Mouse (Mus musculus): ENCODE measurements around the gene Fam189a1.

- TF ChIP-seq POLR2A (IDR thresholded peaks at IDR 0.05; ENCODE audit: control insufficient read depth in 1 of 2, insufficient read depth in 1 of 2, low read depth in 1 of 2, low read length in 2 of 2, poor library complexity in 1 of 2) (no peak), CTCF (IDR thresholded peaks at IDR 0.05 in 2 of 3, conservative IDR thresholded peaks at IDR 0.05 in 1 of 3; ENCODE audit: control insufficient read depth in 1 of 3, insufficient read depth in 1 of 3, low read depth in 2 of 3, low read length in 3 of 3, poor library complexity in 1 of 3, severe bottlenecking in 1 of 3) (no peak), USF1 (IDR thresholded peaks at IDR 0.05; ENCODE audit: low read depth, low read length) (no peak), MAX (IDR thresholded peaks at IDR 0.05; ENCODE audit: low read length) (no peak), TBP (IDR thresholded peaks at IDR 0.05; ENCODE audit: low read depth, low read length) (no peak), EP300 (IDR thresholded peaks at IDR 0.05; ENCODE audit: low read depth in 1 of 2, low read length in 2 of 2) (no peak), CHD2 (IDR thresholded peaks at IDR 0.05; ENCODE audit: low read length) (no peak), ELF1 (IDR thresholded peaks at IDR 0.05; ENCODE audit: low read depth, low read length) (no peak), UBTF (IDR thresholded peaks at IDR 0.05; ENCODE audit: borderline replicate concordance, insufficient read depth, low read depth, low read length) (no peak), MAFK (IDR thresholded peaks at IDR 0.05; ENCODE audit: borderline replicate concordance, low read depth, low read length) (no peak), POLR2AphosphoS5 (IDR thresholded peaks at IDR 0.05; ENCODE audit: borderline replicate concordance, low read depth, low read length) (no peak), MAZ (IDR thresholded peaks at IDR 0.05; ENCODE audit: low read depth, low read length) (no peak), POLR2AphosphoS2 (IDR thresholded peaks at IDR 0.05; ENCODE audit: low read length) (no peak)
Measured at GRCm38 (mm10) chr7:64839801-64840575, 316.4 kb downstream of the Fam189a1 start.
